Mouse (Mus musculus) megakaryocyte, adult 5-6 weeks (primary cell): Measurements from ENCODE around the gene BC052040. TPM values are rescaled to one million over a fixed set of nuclear protein-coding genes. Genes with fewer than 3 reads are reported as not detected.

ENCODE experiments used
- ATAC-seq: 2 replicates; pipeline ENCODE4 v1.8.0; 2016; ENCODE audit warnings: mild to moderate bottlenecking, inconsistent platforms; ENCODE audit not compliant: poor library complexity, severe bottlenecking
- total RNA-seq, 2 experiments: library from RNA; stranded (forward) in 1 of 2; stranded (reverse) in 1 of 2; fragments of 153-499, 151-499 nt in 1 of 2; fragments of 221-1000, 200-1000 nt in 1 of 2; gene quantifications; 2 replicates each; pipeline versions ENCODE4 v1.2.3 to v1.2.4; 2015 to 2017

BC052040 gene
- total RNA-seq, 2 experiments from 2014 or later: 3.6 to 12.9 TPM

DNA sequence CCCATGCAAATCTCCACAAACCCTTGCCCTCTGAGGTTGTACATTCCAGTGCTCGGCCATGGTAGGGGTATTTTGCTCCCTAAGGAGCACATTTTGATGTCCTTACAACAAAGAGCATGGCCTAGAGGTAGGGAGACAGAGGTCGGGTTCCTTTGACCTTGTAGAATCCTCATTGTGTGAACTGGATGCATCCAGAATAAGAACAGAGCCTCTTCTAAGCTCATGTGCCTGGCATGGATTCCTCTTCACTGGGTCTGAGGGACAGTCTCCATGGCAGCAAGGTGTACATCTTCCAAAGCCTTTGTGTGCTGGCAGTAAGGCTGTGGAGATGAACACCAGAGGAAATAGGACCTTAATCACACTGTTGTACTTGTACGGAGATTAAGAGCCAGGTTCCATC is 112.3 kb downstream of the BC052040 start:
- no peak for ATAC-seq

- no peak for ATAC-seq
Observed at GRCm38 (mm10) chr2:115694386-115694785, 112.9 kb downstream of the BC052040 start.

- ATAC-seq: no peak
Observed at GRCm38 (mm10) chr2:115699032-115699431, 117.5 kb downstream of the BC052040 start.

DNA sequence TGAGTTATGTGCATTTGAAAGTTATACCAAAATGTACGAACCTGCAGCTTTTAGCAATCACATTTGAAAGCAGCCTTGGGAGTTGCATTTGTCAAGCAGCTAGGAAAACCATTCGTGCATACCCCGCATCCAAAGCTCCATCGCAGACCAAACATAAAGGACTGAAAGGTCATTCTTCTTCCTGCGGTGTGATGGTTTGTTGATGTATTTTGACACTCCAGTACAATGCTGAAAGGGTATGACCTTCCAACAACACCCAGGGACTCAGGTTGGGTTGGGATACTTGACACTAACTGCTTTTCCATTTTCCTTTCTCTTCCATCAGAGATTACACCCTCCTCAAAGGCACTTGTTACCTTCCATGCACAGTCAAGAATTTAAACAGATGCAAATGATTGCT is 121.1 kb downstream of the BC052040 start:
- no peak for ATAC-seq

DNA sequence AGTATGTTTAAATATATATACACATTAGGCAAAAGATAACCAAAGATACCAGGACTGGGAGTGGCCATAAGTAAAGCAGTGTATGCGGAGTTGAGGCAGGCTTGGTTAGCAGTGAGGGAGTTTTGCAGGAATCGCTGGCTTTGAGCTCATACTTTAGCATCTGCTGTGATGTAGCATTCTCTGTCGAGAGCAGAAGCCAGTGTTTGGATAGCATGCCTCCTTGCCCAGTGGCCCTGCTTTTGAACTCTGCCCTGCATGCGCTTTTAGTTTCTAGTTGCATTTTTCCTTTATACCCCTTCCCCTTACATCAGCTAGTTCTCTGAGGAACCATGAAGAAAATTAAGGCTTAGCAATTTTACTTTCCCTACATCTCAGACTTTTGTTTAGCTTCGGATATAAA is 136.0 kb downstream of the BC052040 start:
- ATAC-seq: no peak

- no peak for ATAC-seq
Observed at GRCm38 (mm10) chr2:115717980-115718379, 136.5 kb downstream of the BC052040 start.

GRCm38 (mm10) chr2:115723452-115723851 is 141.9 kb downstream of the BC052040 start:
- no peak for ATAC-seq

- no peak for ATAC-seq
Observed at GRCm38 (mm10) chr2:115724216-115724615, 142.7 kb downstream of the BC052040 start.

DNA sequence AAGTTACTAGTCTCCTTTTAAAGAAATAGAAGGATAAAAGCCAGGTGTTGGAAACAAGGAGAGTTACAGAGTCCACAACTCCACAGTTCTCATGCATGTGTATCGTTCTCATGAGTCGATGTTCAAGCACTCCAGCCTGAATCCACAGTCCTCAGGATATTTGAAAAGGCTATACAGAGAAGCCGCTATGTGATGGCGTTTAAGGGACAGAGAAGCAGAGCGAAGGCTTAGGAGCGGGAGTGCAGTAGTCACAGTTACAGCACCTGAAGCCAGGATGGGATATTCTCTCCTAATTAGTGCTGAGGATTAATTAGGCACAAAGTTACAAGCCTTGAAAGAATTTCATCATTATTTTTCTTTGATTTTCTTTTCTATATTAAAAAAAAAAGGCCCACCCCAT is 143.2 kb downstream of the BC052040 start:
- ATAC-seq: no peak

DNA sequence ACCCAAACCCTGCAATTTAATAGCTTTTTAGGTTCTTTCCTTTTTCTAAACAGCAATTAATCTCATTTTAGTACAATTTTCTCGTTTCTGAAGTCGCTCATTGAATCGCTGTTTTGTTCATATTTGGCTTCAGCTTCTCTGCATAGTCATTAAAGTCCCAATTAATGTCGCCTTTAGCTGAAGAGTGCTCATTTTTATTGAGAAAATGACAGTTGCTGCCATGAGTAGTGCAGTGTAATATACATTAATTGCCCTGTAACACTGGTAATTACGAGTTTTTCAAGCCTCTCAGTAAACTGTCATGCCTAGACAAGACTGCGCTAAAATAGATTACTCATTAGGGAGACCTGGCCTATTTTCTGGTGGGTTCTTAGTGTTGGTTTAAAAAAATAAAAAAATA is 144.0 kb downstream of the BC052040 start:
- no peak for ATAC-seq

- ATAC-seq: no peak
Observed at GRCm38 (mm10) chr2:115725926-115726325, 144.4 kb downstream of the BC052040 start.

DNA sequence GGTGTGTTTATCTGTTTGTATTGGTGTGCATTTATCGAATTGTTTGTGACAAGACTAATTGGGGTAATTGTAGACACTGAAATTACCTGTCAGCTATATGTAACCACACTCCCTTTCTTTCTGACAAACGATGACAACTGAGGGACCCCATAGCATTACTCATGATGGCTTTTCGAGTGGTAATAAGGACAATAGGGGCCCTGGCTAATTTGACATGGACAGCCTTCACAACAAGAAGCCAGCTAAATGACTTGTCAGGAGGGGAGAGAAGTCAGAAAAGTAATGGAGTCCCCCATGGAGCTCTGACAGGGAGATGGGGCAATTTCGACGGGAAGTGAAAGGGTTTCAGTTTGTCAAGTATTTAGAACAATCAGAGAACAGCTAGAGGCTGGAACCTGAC is 145.3 kb downstream of the BC052040 start:
- no peak for ATAC-seq

DNA sequence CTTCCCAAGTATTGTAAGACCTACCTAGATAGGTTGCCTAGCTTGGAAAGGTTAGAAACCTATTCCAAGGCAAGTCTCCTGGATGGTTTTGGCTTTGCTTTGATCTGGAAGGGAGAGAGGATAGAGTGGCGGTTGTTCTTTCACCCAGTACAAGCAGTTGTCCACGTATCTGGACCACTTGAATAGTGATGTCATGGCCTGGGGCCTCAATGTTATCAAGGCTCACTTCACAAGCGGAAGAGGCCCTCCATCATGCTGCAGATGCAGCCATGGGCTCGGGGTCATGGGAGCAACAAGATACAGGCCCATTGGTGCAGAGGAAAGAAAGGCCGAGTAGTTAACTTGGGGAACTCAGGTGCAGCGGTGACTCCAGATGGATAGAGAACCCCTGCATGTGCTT is 147.1 kb downstream of the BC052040 start:
- ATAC-seq: no peak

- ATAC-seq: no peak
Observed at GRCm38 (mm10) chr2:115730502-115730901, 149.0 kb downstream of the BC052040 start.

DNA sequence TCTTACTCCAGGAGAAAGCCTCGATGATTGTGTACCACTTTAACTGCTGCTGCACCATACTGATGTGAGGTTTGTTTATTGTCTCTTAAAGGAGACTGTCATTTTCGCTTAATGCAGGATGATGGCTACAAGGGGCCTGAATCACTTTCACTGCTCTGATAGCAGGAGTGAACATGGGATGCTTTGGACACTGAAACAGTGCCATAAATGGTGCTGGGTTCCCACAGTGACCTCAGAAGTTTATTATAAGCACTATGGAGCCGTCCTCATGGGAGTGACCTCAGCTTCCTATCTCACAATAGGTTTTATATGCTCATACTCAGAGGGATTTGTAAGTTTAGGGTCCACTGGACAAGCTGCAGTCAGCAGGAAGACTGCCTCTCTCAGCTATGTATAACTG is 149.7 kb downstream of the BC052040 start:
- ATAC-seq: no peak

- no peak for ATAC-seq
Observed at GRCm38 (mm10) chr2:115732572-115732971, 151.1 kb downstream of the BC052040 start.

DNA sequence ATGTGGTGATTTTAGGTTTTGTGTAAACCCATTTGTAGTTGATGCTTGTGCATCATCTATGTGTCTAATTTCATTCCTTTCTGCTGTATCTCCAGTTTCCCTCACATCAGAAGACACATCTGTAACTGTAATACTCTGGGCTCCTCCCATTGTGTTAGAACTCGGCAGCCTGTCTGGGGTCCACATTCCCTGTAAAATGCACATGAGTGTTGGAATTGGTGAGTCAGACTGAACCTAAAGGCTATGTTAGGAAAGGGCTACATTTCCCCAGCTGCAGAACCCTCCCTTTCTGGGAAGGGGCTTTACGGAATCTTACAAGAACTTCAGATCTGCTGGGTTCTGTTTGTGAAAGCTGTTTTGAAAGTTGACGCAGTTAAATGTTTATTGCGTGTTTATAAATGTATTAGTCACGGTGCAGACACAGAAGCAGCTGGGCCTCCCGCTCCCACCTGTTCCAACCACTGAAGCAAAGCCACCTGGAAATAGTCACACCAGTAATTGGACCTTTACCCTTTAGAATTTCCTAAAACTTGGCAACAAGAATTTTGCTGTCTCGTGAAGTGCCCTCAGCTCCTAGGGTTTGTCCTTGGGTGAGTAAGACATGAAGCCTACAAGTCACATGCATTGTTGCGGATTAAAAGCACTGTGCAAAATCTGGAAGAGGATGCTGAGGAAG is 151.6 kb downstream of the BC052040 start:
- ATAC-seq: no peak

DNA sequence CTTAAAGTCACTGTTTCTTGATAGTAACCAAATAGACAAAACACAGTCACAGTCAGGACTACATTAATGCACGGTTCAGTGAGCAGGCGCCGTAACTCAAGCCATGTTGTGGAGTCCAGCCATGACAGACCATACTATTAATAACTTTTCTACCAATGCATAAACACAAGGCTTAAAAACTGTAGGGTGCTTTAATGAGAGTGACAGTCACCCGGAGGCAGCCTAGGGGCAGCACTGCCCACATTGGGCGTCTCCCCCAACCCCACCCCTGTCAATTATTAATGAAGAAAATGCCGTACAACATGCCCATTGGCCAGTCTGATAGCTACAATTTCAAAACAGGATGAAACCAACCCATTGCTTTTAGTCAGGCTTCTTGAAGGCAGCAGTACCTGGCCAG is 153.3 kb downstream of the BC052040 start:
- no peak for ATAC-seq

GRCm38 (mm10) chr2:115736416-115736815 is 154.9 kb downstream of the BC052040 start:
- no peak for ATAC-seq

- no peak for ATAC-seq
Observed at GRCm38 (mm10) chr2:115737966-115738365, 156.4 kb downstream of the BC052040 start.

DNA sequence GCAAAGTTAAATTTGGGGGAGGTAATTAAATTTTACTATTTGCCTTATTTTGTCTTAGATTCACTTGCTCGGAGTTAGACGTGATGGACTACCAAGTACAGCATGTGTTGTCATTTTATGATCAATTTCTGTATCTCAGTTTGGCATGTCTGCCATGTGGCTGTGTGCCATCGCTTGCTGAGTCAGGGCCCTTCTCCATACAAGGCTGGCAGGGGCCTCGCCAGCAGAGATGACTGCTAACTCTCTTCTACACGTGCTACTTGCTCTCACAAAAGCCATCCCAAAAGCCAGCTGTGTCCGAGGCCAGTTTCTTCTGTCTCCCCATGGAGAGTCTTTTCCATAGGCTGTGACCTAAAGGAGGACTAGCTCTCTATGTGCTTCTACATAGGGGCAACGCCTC is 160.5 kb downstream of the BC052040 start:
- ATAC-seq: no peak

DNA sequence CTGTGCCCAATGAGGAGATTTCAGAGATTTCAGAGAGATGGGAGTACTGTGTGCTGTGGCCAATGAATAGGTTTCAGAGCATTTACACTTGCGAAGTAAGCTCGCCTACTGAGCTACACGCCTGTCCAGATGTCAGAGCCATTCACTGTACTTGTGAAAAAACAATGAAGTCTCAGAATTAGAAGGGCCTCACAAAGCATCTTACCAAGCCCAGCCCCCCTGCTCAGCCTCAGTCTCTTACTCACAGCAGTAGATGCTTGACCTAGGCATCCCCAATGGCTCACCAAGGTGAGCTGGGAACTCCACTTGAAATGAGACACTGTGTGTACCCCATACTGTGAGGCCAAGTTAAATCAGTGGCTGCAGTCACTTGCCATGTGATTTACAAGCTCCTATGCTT is 166.1 kb downstream of the BC052040 start:
- no peak for ATAC-seq

- ATAC-seq: no peak
Observed at GRCm38 (mm10) chr2:115751177-115751576, 169.7 kb downstream of the BC052040 start.
